Mouse (Mus musculus): ENCODE results near the gene Sema3c.

DNA sequence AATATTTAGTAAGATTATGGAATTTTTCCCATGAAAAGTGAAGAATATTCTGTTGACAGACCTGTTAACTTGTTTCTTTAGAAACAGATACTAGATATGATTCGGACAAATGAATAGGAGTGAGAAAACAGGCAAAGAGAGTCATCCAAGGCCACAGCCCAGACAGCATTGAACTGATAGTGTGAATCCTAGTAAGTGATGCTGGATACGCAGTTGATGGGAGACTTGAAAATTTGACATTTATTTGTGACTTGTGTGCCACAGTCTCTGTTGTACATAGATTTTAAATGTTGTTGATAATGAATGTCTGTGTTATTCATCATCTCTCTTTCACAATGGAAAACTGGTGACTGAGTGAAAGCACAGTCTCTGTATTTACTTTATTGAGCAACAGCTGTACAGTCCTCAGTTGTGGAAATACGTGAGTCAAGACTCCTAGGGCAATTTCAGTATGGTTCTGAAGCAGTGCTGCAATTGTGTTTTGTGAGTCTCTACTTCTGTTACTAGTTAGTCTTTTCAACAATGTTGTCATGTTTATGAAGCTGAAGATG is 17.3 kb upstream of the Sema3c start:
- TF ChIP-seq CTCF (IDR thresholded peaks at IDR 0.05; ENCODE audit: control insufficient read depth, insufficient read depth, insufficient read length) (no peak), MAX (IDR thresholded peaks at IDR 0.05) (no peak), USF1 (IDR thresholded peaks at IDR 0.05; ENCODE audit: low read depth) (no peak), CEBPB (IDR thresholded peaks at IDR 0.05; ENCODE audit: low read depth) (peak; percentile 65)
